Mouse (Mus musculus) liver, adult 2 months (tissue): Measurements from ENCODE around the gene Ugcg.

Experiments used
- CTCF ChIP-seq: fragments of 200-500 bp; IDR thresholded peaks from 2 replicates; pipeline ENCODE4 v1.5.1; 2011; ENCODE audit warnings: low read depth, low read length, control low read depth
- POLR2A ChIP-seq: fragments of 200-500 bp; IDR thresholded peaks from 2 replicates; pipeline ENCODE4 v1.6.1; 2011; ENCODE audit warnings: low read length, control low read depth; ENCODE audit not compliant: insufficient read depth; ENCODE audit errors: extremely low read depth

GRCm38 (mm10) chr4:59188474-59188801 is 619 bp upstream of the Ugcg start:
- no peak for TF ChIP-seq CTCF
- no peak for TF ChIP-seq POLR2A
